Mouse (Mus musculus) midbrain, embryonic 14.5 days (tissue): ENCODE measurements around the gene Khnyn. TPM values are rescaled to one million over a fixed set of nuclear protein-coding genes. Genes with fewer than 3 reads are reported as not detected.

ENCODE experiments used
- ATAC-seq: fragments of 200-750 bp; cut with Nextera tagmentation; 2 replicates; pipeline ENCODE4 v1.8.0; 2017; ENCODE audit warnings: moderate number of reproducible peaks, moderate library complexity; ENCODE audit not compliant: low FRiP score, low TSS enrichment
- DNase-seq: peaks from one replicate; pipeline ENCODE4 v3.0.0-alpha.2; 2015
- H3K27ac ChIP-seq: fragments of 300-500 bp; sonication (generic); replicated peaks from 2 replicates; pipeline ENCODE4 v1.5.1; 2014; ENCODE audit warnings: mild to moderate bottlenecking, low read depth, low read length, moderate library complexity
- H3K27me3 ChIP-seq: fragments of 300-500 bp; sonication (generic); 2 replicates; pipeline ENCODE4 v1.6.1; 2014; ENCODE audit warnings: low read length, control low read depth, mixed read lengths; ENCODE audit not compliant: control insufficient read depth, insufficient read depth
- H3K36me3 ChIP-seq: fragments of 300-500 bp; sonication (generic); 2 replicates; pipeline ENCODE4 v1.6.1; 2014; ENCODE audit warnings: low read length, control low read depth; ENCODE audit not compliant: control insufficient read depth, insufficient read depth
- H3K4me1 ChIP-seq: fragments of 300-500 bp; sonication (generic); 2 replicates; pipeline ENCODE4 v1.6.1; 2014; ENCODE audit warnings: mild to moderate bottlenecking, antibody characterized with exemption, low read length, control low read depth; ENCODE audit not compliant: control insufficient read depth, insufficient read depth
- H3K4me2 ChIP-seq: fragments of 300-500 bp; sonication (generic); 2 replicates; pipeline ENCODE4 v1.6.1; 2014; ENCODE audit warnings: mild to moderate bottlenecking, low read length, moderate library complexity
- H3K4me3 ChIP-seq: fragments of 300-500 bp; sonication (generic); replicated peaks from 2 replicates; pipeline ENCODE4 v1.5.1; 2014; ENCODE audit warnings: low read depth, low read length
- H3K9ac ChIP-seq: fragments of 300-500 bp; sonication (generic); replicated peaks from 2 replicates; pipeline ENCODE4 v1.6.1; 2014; ENCODE audit warnings: mild to moderate bottlenecking, low read length, moderate library complexity
- H3K9me3 ChIP-seq: fragments of 300-500 bp; sonication (generic); 2 replicates; pipeline ENCODE4 v1.6.1; 2016; ENCODE audit warnings: low read length, control low read depth, mixed read lengths; ENCODE audit not compliant: control insufficient read depth
- WGBS: fragments of 180-500 bp; shearing (Covaris S2); extraction: QIAGEN DNeasy Blood & Tissue Kit; methylation state at CpG from one replicate; pipeline ENCODE4 v1.1.7; 2014; 5-methylcytosine and 5-hydroxymethylcytosine counted together
- polyA plus RNA-seq: library from polyadenylated mRNA; unstranded; fragments of >200 nt; fragmentation: Nextera tagmentation; extraction: Ambion mirVana; gene quantifications from 2 replicates; pipeline ENCODE4 v1.2.1, GENCODE M21; 2014

Khnyn gene
- polyA plus RNA-seq, 1 experiment from 2014 or later = 7.1 TPM

GRCm38 (mm10) chr14:55922475-55923232, 37.9 kb downstream of the Khnyn start:
- no peaks in the 10 kb centered on the region for H3K4me1 ChIP-seq
- 87% methylated on average over 7 of the region's 7 CpGs for WGBS
- H3K4me3 ChIP-seq = no peak overlapping the region
- no peaks in the 10 kb centered on the region for H3K9me3 ChIP-seq
- H3K9ac ChIP-seq = no peak overlapping the region
- DNase-seq (no peak), ATAC-seq (no peak)
- no peaks in the 10 kb centered on the region for H3K27me3 ChIP-seq
- H3K27ac ChIP-seq = no peak overlapping the region
- no peak overlapping the region for H3K4me2 ChIP-seq
- H3K36me3 ChIP-seq = no peaks in the 10 kb centered on the region

GRCm38 (mm10) chr14:55926847-55927246, 42.1 kb downstream of the Khnyn start:
- no peaks in the 10 kb centered on the region for H3K9me3 ChIP-seq
- H3K4me1 ChIP-seq = no peaks in the 10 kb centered on the region
- ATAC-seq (no peak), DNase-seq (no peak)
- H3K36me3 ChIP-seq = no peaks in the 10 kb centered on the region
- no peaks in the 10 kb centered on the region for H3K27me3 ChIP-seq
- 89% methylated on average over 4 of the region's 4 CpGs for WGBS
- no peak overlapping the region for H3K27ac ChIP-seq
- no peak overlapping the region for H3K9ac ChIP-seq
- H3K4me2 ChIP-seq = no peak overlapping the region
- no peak overlapping the region for H3K4me3 ChIP-seq

GRCm38 (mm10) chr14:55929263-55929997, 44.7 kb downstream of the Khnyn start:
- no peak for DNase-seq
- H3K9ac ChIP-seq = no peak overlapping the region
- H3K4me2 ChIP-seq = no peak overlapping the region
- H3K4me1 ChIP-seq = no peaks in the 10 kb centered on the region
- H3K4me3 ChIP-seq = no peak overlapping the region
- H3K9me3 ChIP-seq = no peaks in the 10 kb centered on the region
- no peaks in the 10 kb centered on the region for H3K36me3 ChIP-seq
- ATAC-seq = no peak
- no peaks in the 10 kb centered on the region for H3K27me3 ChIP-seq
- 88% methylated on average over 12 of the region's 12 CpGs for WGBS
- no peak overlapping the region for H3K27ac ChIP-seq

- DNase-seq = peak; percentile 2
- H3K9ac ChIP-seq = no peak overlapping the region
Measured at GRCm38 (mm10) chr14:55933586-55933985, 48.8 kb downstream of the Khnyn start.

GRCm38 (mm10) chr14:55940070-55940800, 55.5 kb downstream of the Khnyn start:
- ATAC-seq (no peak), DNase-seq (peak; percentile 27)
- Histone ChIP-seq H3K4me2 (no peak overlapping the region), H3K27ac (no peak overlapping the region), H3K4me1 (no peaks in the 10 kb centered on the region), H3K9ac (no peak overlapping the region), H3K27me3 (no peaks in the 10 kb centered on the region), H3K36me3 (no peaks in the 10 kb centered on the region), H3K4me3 (no peak overlapping the region), H3K9me3 (no peaks in the 10 kb centered on the region)
- 57% methylated on average over 7 of the region's 7 CpGs for WGBS

More at GRCm38 (mm10) chr14:55933586-55933985, 48.8 kb downstream of the Khnyn start:
- H3K27me3 ChIP-seq = no peaks in the 10 kb centered on the region
- no peak overlapping the region for H3K4me3 ChIP-seq
- H3K36me3 ChIP-seq = no peaks in the 10 kb centered on the region
- H3K4me1 ChIP-seq = no peaks in the 10 kb centered on the region
- no peak for ATAC-seq
- no peaks in the 10 kb centered on the region for H3K9me3 ChIP-seq
- no peak overlapping the region for H3K27ac ChIP-seq
- no peak overlapping the region for H3K4me2 ChIP-seq
- 67% methylated on average over 7 of the region's 7 CpGs for WGBS

GRCm38 (mm10) chr14:55943601-55944000, 58.9 kb downstream of the Khnyn start:
- DNase-seq (no peak), ATAC-seq (no peak)
- no peaks in the 10 kb centered on the region for H3K36me3 ChIP-seq
- H3K4me2 ChIP-seq = no peak overlapping the region
- WGBS = 86% methylated on average over 11 of the region's 11 CpGs
- no peaks in the 10 kb centered on the region for H3K27me3 ChIP-seq
- no peak overlapping the region for H3K4me3 ChIP-seq
- H3K4me1 ChIP-seq = no peaks in the 10 kb centered on the region
- no peaks in the 10 kb centered on the region for H3K9me3 ChIP-seq
- no peak overlapping the region for H3K27ac ChIP-seq
- no peak overlapping the region for H3K9ac ChIP-seq

GRCm38 (mm10) chr14:55944575-55944974, 59.8 kb downstream of the Khnyn start, which contains the start of gene Cma1:
Gene Cma1 (minus strand): TSS chr14:55944675.
- WGBS = 75% methylated on average over 4 of the region's 4 CpGs
- no peaks in the 10 kb centered on the region for H3K27me3 ChIP-seq
- no peak within 1 kb of the TSS for H3K4me2 ChIP-seq
- DNase-seq (no peak), ATAC-seq (no peak)
- H3K4me1 ChIP-seq = no peaks in the 10 kb centered on the region
- no peak within 1 kb of the TSS for H3K4me3 ChIP-seq
- H3K9ac ChIP-seq = no peak within 1 kb of the TSS
- no peaks in the 10 kb centered on the region for H3K36me3 ChIP-seq
- H3K9me3 ChIP-seq = no peaks in the 10 kb centered on the region
- H3K27ac ChIP-seq = no peak within 1 kb of the TSS

GRCm38 (mm10) chr14:55946269-55946969, 61.7 kb downstream of the Khnyn start:
- Histone ChIP-seq H3K4me3 (no peak overlapping the region), H3K9ac (no peak overlapping the region), H3K27ac (no peak overlapping the region), H3K4me2 (no peak overlapping the region), H3K9me3 (no peaks in the 10 kb centered on the region), H3K36me3 (no peaks in the 10 kb centered on the region), H3K4me1 (no peaks in the 10 kb centered on the region), H3K27me3 (no peaks in the 10 kb centered on the region)
- WGBS = 87% methylated on average over 2 of the region's 2 CpGs
- ATAC-seq (no peak), DNase-seq (no peak)
